Mouse (Mus musculus) kidney, adult 2 months (tissue): ENCODE data around the gene Fam120a.
A peak's percentile ranks its signal among the peaks of the same experiment; 100 is the strongest.

Experiments
- CTCF ChIP-seq: fragments of 200-500 bp; conservative IDR thresholded peaks from 2 replicates; pipeline ENCODE4 v1.5.1; 2011; ENCODE audit warnings: low read depth, mild to moderate bottlenecking, control low read depth, low read length, moderate library complexity, mixed read lengths; ENCODE audit not compliant: insufficient read depth, insufficient read length
- POLR2A ChIP-seq: fragments of 200-500 bp; IDR thresholded peaks from one replicate; pipeline ENCODE4 v1.6.1; 2011; ENCODE audit warnings: low read depth, low read length, control low read depth

DNA sequence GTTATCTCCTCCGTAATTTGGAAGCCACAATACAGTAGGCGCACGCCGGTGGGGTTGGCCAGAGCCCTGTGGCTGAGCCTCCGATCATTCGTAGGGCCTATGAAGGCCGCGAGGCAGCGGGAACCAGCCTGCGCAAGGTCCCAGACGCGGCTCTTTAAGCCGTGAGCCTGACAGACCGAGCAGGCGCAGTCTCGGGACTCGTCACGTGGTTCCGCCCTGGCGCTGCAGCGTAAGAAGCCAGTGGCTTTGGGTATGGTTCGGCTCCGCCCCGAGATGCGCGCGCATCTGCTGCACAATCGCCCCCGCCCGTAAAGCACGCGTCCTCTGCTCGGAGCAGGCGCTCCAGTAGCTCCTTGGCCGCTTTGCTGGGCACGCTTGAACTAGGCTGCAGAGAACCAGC, 89.3 kb downstream of the Fam120a start:
- TF ChIP-seq CTCF: no peak
- TF ChIP-seq POLR2A: peak; percentile 97
